Mouse (Mus musculus) brain, embryonic 18.5 days (tissue): ENCODE measurements at regions not wholly inside any gene's neighbourhood (a gene's known extent, or its start where the extent isn't known, plus 50 kb on each side); places are given as distances from the start of the nearest gene placed in this dataset.

Source experiments
- DNase-seq: peaks from one replicate; pipeline ENCODE4 v3.0.0-alpha.2; 2012; ENCODE audit warnings: low read depth, low spot score

DNA sequence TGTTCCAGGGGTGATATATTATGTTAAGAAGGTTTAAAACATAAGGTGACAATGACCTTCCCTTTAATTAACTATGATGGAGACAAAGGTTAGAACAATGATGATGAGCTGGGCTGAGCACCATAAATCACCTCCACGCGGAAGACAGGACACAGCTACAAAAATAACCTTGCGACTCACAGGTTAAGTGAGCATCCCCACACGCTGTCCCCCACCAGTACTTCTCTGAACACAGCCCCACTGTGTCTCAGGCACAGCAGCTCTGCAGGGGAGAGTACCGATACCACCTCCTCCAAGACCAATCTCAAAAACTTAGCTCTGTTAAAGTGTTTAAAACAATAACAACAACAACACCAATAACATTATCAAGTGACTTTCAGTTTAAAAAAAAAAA lies 307.7 kb upstream of the Adamts16 start:
- no peak for DNase-seq

DNA sequence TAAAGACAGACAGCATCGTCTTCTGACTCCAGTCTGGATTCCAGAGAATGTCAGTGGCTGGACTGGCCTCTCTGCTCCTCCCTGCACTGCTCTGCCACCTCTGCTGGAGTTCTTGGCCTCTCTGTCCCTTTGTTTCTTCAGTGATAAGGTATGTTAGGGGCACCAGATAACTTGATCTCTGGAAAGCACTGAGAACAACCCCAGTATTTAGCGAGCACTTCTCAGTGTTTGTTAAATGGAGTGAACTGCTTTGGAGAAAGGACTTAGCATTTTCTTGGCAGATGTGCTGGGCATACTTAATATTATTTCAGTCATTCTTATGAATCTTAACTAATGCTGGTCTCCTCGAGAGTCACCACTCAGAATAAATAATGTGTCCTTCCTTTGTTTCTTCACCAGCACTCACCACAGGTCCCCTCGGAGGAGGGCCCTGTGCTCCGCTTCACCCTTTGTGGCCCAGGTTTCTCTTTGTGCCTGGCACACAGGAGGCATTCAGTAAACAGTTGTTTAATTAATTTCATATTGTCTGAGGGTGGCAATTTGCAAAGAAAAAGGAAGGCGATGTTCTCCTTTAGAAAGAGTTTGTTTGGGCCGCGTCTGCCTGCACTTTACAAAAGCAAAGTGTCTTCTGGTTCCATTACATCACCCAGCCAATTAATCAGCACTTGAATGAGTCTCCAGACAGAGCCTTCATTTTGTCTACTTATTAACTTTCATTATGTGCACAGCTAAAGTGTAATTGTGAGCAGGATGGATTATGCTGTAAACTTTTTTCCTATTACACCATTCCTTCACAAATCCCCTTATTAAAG lies 307.1 kb upstream of the Adamts16 start:
- DNase-seq = no peak

DNA sequence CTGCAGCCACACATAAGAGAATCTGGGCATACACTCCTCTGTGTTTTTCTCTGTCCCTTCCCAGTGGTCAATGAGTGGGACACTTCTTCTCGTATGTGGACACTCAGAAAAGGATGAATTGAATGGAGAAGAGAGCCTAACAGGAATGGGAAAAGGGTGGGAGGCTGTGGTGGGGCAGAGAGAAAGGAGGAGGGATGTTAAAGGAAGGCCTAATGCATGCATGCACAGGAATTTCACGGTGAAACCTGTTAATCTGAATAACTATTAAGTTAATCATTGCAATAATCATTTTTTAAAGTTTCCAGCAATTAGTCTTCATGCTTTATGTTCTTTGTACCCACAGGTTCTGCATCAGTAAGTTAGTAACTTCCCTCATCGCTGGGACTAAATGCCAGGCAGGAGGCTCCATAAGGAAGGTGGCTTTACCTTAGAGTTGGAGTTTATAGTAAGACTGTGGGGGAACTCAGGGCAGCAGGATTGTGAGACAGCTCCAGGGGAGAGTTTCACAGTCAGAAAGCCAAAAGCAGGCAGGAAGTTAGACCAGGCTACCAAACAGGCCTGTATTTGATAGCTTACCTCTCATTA lies 305.3 kb upstream of the Adamts16 start:
- no peak for DNase-seq

DNA sequence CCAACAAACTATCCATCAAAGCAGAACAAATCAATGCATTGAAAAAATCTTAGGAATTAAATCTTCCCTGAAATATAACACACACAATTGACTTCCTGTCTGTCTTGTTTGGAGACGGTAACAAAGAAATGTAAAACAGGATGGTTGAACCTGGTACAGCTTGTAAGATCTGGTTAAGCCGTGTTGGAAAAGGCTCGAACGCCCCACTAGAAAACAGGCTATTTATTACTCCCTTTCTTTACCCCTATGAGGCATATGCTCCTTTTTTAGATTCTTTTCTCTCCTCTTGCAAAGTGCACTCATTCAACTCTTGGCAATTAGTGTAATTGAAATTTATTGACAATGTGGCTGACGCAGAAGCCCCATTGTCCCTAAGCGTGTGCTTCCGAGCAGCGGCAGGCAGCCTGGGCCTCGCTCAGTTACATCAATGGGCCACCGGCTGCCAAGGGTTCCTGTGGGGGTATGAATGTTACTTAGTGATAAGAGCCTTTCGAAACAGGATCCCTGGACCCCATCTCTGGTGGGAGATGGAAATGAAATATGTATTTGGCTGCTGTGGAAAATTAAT lies 297.2 kb upstream of the Adamts16 start:
- DNase-seq = no peak

DNA sequence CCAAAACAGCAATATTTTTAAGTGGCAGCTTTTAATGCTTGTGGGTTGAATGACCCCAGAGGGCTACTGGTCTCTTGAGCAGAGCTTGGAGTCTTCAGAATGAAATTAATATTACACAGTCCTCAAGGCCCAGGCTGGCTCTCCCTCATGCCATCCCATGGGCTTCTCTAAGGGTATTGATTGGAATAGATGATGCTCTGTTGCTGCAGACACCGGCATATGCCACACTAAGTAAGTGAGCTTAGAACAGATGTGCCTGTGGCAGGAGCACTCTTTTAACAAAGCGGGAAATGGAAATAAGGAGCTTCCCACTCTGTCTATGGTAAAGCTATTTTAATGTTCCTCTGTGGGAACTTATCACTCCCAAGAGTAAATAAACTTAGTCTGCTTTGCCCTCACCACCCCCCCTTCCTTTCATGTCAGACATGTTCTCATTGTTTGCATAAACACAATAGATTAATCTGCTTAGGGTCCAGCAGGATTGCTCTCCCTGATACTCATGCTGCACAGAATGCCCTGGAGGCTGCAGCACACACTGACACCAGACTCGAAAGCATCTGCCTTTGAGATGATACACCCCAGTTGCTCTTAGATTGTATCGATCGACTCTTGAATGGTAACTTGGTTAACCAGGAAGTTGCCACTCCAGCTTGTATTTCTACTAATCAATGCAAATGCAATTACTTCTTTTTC lies 294.5 kb upstream of the Adamts16 start:
- DNase-seq = no peak

DNA sequence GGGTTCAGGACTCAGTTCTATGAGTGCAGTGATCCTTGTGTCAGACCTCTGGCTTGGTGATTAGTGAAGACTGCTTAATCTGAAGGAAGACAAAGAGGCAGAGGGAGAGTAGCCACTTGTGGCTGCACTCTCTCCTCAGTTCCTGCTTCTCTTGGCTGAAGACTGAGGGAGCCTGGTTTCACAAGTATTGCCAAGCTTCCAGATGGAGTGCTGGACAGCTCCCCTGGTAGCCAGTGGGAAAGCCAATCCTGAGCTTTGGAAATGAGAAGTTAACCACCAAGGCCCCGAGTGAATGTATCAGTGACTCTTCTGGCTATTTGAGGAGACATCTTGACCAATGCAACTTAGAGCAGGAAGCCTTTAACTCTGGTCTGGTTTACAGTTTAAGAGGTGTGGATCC lies 279.9 kb upstream of the Adamts16 start:
- DNase-seq = no peak

DNA sequence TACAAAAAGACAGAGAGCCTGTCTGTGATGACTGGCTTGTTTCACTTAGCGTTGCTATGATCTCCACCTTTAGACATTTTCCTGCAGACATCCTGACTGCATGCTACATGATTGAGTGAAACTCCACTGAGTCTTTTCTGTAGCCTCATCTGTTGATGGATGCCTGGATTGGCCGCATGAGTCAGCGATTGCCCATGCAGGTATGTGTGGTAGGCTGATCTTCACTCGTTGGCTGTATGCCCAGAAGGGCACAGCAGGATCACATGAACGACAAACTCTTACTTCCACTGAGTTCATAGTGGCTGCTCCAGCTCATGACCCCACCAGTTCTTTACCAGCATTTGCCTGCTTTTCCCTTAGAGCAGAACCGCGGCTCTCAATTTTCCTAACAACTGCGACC lies 266.6 kb upstream of the Adamts16 start:
- DNase-seq = no peak

DNA sequence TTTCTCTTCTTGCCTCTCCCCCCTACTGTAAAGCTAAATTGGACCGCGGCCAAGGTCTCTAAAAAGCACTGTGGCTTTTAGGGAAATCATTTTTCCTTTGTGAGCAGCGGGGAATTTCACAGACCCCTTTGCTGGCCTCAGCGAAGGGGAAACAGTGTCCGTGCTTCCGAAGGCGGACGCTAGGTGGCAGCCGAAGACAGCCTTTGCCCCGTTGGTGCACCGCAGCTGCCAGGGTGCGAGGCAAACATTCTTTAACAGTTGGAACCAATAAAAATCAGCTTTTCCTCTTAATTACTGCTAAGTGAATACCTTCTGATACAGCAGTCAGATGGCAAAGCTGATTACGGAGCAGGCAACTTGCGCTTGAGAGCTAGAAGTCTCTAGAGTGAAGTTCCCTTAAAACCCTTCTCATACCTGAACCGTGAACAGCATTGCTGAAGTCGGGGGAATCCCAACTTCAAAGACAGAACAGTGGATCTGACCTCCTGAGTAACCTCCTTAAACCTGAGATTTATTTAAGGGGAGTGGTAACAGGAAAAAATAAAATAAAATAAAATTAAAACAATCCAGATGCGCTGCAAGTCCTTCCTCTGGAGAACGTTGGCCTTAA lies 263.7 kb upstream of the Adamts16 start:
- peak; percentile 62 for DNase-seq

DNA sequence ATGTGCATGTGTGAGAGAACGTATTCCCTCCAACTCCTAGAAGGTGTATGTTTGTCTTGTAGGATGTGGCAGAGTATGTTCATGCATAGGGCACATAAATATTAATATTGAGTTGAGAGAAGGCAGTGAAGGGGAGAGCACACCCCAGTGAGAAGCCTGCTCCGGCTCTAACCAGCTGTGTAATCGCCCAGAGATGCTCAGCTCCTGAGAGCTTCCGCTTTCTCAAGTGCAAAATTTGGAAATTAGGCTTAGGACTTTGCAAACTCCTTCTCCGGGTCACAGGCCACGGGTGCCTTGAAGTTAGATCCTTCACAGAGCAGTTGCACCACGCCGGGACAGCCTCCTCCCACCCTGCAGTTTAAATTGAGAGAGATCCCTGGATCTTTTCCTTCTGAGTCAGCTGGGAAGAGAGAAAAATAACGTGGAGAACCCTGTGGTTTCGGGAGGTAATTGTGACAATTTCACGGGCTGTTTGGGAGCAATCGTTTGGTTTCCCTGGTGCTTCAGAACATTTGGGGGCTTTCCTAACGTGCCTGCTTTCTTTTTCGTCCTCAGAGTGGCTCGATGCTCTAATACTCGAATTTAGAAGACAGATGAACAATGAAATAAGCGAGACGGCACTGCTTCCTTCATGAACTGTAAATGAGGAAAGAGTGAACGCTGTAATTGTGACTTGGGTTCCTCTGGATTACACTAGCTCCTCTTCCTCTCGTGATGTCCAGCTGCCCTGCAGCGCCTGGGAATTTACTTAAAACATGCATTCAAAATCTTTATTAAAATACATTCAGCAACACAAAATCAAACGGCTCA lies 263.0 kb upstream of the Adamts16 start:
- DNase-seq = peak; percentile 6

DNA sequence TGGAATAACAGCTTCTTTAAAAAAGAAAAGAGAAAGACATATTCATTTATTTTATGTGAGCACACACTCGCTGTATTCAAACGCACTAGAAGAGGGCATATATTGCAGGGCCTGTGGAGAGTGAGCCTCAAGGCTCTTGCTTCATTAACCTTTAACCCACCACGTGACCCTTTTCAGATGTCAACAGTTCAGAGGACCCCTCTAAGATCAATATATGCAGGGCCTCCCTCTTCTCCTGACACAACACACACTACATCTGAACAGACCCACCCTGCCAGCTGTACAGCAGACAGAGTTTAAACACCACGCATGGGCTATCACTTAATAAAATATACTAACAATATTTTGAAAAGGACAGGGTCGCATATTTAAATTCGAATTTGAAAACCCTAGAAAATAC lies 242.7 kb upstream of the Adamts16 start:
- no peak for DNase-seq

DNA sequence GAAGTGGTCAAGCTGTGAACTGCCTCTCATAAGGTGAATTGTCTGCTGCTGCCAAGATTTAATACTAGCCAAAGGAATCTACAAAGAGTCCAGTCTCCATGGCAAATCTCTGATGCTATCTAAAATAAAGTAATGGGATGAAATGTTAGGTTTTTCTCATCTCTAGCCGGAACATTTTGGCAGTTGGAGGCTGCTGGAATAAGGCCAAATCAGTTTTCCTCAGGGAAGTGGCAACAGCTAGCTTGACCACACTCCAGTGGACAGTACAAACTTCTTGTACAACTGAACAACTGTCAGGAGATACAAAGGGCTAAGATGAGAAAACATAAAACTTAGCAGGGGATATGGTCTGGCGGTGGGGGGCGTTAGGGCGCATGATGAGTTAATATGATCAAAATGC lies 234.3 kb upstream of the Adamts16 start:
- no peak for DNase-seq

DNA sequence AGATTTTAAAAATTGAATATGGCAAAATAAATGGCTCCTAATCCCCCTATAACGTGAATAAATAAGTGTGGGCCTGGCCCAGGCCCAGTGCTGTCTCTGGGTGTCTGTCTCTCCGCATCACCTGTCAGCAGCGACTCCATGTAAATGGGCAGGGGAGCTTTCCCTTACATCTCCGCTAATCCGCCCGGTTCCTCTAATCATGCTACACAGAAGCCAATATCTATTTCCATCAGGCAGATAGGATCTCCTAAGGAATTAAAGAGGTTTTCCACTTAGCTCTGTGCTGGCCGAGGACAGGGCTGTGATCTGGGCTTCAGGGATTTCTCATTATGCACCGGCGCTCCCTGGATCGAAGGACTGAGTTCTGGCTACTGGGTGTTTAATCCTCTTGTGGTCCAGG lies 232.4 kb upstream of the Adamts16 start:
- no peak for DNase-seq

DNA sequence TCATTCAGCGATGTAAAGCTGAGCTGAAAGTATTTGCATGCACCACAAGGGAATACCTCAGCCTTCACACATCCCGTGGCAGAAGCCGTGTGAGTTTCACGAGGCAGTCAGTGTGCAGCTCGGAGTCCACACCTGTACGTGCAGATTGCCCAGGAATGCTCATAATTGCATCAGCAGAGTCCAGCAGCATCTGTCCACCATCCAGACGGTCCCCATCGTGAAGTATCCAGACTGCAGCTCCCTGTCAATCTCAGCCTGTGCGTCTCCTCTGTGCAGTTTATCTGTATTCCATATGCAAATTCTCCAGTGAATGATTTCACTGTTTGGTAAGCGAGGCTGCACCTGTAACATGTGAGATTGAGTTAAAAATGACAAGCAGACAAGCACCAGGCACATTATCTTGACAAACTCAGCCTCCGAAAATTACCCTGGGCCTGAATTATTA lies 227.2 kb upstream of the Adamts16 start:
- DNase-seq = no peak

DNA sequence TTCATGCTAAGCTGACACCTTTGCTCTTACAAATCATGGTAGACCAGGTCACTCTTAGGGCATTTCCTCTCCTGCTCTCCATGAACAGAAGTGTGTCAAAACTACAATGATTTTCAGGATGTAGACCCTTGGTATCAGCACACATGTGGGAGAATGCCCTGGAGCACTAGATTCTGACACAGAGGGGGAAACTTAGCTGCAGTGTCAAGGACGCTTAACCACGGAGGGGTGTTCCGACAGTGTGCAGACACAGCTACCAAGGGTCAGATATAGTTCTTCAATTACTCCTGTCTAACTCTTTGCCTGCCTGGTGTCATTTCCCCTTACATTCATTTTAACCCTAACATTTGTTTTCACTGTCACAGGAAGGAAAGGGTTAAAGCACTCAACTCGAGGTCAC lies 226.4 kb upstream of the Adamts16 start:
- no peak for DNase-seq

DNA sequence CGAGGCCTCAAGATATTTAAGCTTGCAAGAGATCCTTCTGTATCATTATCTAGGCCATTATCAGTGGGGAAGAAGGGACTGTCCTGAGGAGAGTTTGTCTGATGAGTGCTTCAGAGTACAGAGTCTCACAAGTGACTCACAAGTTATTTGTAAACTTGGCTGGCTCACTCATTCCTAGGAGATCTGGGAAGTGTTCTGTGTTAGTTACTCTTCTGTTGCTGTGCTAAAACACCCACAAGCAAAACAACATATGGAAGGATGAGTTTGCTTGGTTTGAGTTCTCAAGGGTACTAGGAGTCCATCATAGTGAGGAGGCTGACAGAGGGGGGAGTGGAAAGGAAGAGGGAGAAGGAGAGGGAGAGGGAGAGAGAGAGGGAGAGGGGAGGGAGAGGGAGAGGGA lies 224.0 kb upstream of the Adamts16 start:
- DNase-seq = no peak

DNA sequence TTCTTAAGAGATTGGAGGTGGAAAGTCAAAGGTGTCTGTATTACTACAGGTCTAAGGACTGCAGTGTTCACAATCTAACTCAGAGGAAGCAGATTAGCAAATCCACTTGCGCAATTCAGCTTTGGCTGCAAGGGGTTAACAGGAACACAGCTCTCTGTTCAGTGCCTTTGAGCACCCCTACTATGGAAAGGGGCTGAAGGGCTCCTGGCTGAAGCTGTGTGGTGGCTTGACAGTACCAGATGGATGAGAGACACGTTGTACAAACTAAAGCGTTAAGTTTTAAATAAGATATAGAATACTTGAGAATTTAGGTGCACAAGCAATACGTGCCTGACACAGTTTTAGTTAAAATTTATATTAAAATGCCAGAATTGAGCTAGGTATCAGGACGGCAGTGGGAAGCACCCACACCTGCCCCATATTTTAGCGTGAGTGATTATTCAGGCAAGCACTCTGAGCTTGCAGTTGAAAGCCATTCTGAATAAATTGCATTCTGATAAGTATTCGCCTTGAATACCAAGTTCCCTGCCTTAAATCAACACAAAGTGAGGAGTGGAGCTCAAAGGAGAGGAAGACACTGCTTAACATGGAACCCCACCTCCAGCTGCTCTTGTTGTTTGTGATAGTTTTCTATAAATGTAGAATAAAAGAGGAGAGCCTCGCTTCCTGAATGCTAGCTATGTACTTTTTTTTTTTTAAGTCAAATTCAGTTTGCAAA lies 223.1 kb upstream of the Adamts16 start:
- no peak for DNase-seq

DNA sequence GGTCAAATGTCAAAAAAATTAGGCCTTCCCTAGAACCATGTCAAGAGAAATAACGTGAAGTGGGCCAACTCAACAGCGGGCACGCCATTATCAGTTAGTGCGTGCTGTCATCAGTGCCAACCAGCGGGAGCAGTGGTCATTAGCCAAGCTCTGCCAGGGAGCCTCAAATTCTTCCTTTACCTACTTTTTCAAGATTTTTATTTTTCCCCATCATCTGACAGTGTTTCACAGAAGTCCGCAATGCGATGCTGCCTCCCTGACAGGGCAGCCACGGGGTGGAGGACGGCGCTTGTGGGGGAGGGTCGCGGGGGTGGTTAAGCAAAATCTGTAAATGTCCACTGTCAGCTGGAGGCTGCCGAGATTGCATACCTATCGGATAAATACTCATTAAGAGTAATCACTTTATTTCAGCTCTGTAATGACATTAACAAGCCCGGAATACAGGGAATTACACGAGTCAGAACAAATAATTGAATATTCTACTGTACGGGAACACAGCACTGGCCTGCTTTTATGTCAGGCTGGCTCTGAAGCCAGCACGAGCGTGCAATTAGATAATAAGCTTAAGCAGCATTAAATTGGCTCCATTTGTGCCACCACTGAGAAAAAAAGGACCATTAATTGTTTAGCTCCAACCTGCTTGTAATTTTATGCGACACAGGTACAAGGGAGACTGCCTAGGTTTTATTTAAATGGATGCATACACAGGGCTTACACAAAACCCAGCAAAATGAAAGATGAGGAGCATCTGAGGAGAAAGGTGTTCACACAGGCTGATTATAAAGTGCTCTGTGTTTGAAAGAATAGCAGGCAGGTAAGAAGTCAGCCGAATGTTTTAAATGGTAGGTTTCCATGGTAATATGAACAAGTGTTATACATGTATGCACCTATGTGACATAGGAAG lies 212.0 kb upstream of the Adamts16 start:
- no peak for DNase-seq

DNA sequence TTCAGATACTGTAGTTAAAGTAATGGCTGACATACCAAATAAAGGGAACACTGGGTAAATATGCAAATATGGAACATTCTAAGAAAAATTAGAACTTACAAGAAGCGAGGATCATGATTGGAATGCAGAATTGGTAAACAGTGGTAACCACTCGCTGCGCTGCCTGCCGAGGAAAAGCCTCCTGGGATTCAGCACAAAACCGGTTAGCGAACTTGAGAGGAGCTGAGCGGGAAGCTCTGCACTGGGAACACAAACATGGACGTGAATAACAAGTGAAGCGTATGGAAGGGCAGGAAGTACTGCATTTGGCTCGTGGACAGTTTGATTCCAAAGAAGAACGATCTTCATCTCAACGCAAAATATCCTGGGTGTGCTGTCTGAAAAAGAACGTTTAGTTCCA lies 209.0 kb upstream of the Adamts16 start:
- DNase-seq = no peak

DNA sequence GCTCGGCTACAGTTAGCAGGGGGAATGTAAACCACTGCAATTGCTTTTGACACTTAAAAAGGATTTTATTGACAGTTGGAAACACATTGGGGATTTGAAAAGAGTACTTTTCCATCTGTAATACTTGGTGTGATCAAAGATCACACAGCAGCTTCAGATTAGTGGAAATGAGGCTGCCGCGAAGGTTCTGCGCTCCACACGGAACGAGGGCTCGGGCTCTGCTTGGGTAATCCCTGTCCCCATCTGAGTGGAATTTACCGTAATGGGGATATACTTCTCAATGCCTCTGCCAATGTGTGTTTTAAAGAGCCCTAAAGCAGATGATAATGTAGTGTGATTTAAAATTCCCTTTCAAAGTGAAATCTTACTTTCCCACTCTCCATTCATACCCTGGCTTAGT lies 194.4 kb upstream of the Adamts16 start:
- no peak for DNase-seq
